Mouse (Mus musculus): ENCODE measurements around the gene Mettl3.
"Not testable (repeated sequence)": the region's sequence is repeated elsewhere in the genome, so short reads cannot be mapped to it uniquely, and the experiment has no call there.

DNA sequence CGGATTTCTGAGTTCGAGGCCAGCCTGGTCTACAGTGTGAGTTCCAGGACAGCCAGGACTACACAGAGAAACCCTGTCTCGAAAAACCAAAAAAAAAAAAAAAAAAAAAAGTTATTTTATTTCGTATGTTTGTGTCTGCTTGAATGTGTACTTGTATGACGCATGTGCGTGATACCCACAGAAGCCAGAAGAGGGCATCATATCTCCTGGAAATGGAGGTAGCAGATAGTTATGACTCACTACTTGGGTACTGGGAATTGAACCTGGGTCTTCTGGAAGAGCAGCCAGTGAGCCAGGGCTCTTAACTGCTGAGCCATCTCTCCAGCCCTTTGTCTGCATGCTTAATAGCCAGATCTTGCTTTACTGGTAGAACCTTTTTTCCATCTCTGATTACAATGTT is 5.4 kb upstream of the Mettl3 start:
- not testable (repeated sequence) for TF ChIP-seq POLR2A (IDR thresholded peaks at IDR 0.05; ENCODE audit: insufficient read depth, low read length)
- TF ChIP-seq CTCF (IDR thresholded peaks at IDR 0.05; ENCODE audit: low read depth, low read length), result peak; percentile 18
